Mouse (Mus musculus) c-Kit-positive CD71-negative TER-119-negative erythroid progenitor cells, embryonic 14.5 days (primary cell): ENCODE data around the gene Arhgef28.
"Not testable (repeated sequence)": the region's sequence is repeated elsewhere in the genome, so short reads cannot be mapped to it uniquely, and the experiment has no call there.

Experiments
- DNase-seq: peaks from one replicate; pipeline ENCODE4 v3.0.0-alpha.2; 2013; ENCODE audit warnings: low read depth

Gene Arhgef28

GRCm38 (mm10) chr13:98122766-98123165 is 83.5 kb downstream of the Arhgef28 start:
- DNase-seq = no peak

GRCm38 (mm10) chr13:98121993-98122392 is 84.2 kb downstream of the Arhgef28 start:
- DNase-seq = no peak

GRCm38 (mm10) chr13:98121124-98121470 is 85.1 kb downstream of the Arhgef28 start:
- DNase-seq = no peak

GRCm38 (mm10) chr13:98120356-98121123 is 85.7 kb downstream of the Arhgef28 start:
- no peak for DNase-seq

- DNase-seq = no peak
Measured at GRCm38 (mm10) chr13:98118291-98118690, 87.9 kb downstream of the Arhgef28 start.

- DNase-seq = no peak
Measured at GRCm38 (mm10) chr13:98117566-98118254, 88.5 kb downstream of the Arhgef28 start.

GRCm38 (mm10) chr13:98115650-98116049 is 90.6 kb downstream of the Arhgef28 start:
- DNase-seq = no peak

GRCm38 (mm10) chr13:98115051-98115450 is 91.2 kb downstream of the Arhgef28 start:
- no peak for DNase-seq

GRCm38 (mm10) chr13:98112812-98113503 is 93.3 kb downstream of the Arhgef28 start:
- DNase-seq = no peak

- no peak for DNase-seq
Measured at GRCm38 (mm10) chr13:98111531-98111930, 94.7 kb downstream of the Arhgef28 start.

- DNase-seq = no peak
Measured at GRCm38 (mm10) chr13:98111021-98111420, 95.2 kb downstream of the Arhgef28 start.

GRCm38 (mm10) chr13:98108481-98108880 is 97.8 kb downstream of the Arhgef28 start:
- DNase-seq = not testable (repeated sequence)

- DNase-seq = no peak
Measured at GRCm38 (mm10) chr13:98107621-98108020, 98.6 kb downstream of the Arhgef28 start.

GRCm38 (mm10) chr13:98095966-98096365 is 110.3 kb downstream of the Arhgef28 start:
- DNase-seq = no peak

GRCm38 (mm10) chr13:98094332-98094731 is 111.9 kb downstream of the Arhgef28 start:
- no peak for DNase-seq

GRCm38 (mm10) chr13:98093483-98093882 is 112.8 kb downstream of the Arhgef28 start:
- DNase-seq = no peak

GRCm38 (mm10) chr13:98092354-98093002 is 113.8 kb downstream of the Arhgef28 start:
- no peak for DNase-seq

- DNase-seq = no peak
Measured at GRCm38 (mm10) chr13:98079640-98080039, 126.6 kb downstream of the Arhgef28 start.

- no peak for DNase-seq
Measured at GRCm38 (mm10) chr13:98078251-98078650, 128.0 kb downstream of the Arhgef28 start.

GRCm38 (mm10) chr13:98077216-98077615 is 129.0 kb downstream of the Arhgef28 start:
- no peak for DNase-seq

GRCm38 (mm10) chr13:98074871-98075270 is 131.4 kb downstream of the Arhgef28 start:
- DNase-seq = no peak

- no peak for DNase-seq
Measured at GRCm38 (mm10) chr13:98073190-98073589, 133.0 kb downstream of the Arhgef28 start.
